In genomic region chr7:105751491-105752433, GRCm38 (mm10) we compare ENCODE assay signal across 8 mouse cellular contexts. TPM values are rescaled to one million over a fixed set of nuclear protein-coding genes. Genes with fewer than 3 reads are reported as not detected.
DNase-seq lines count a peak whose midpoint lies in the region; ATAC-seq and TF ChIP-seq lines count a peak whose summit lies in the region.

Gene Tpp1, minus strand, starts transcription at chr7:105752235.

- TF ChIP-seq POLR2A in cortical plate, adult 2 months (IDR thresholded peaks at IDR 0.05; ENCODE audit: extremely low read depth, insufficient read depth, low read length), result peak; percentile 51; the same call in 1 of the 2 replicates

- DNase-seq in gastrocnemius, postnatal 10 days, result peak; percentile 78
- DNase-seq in induced T-regulatory cell, adult 2 months (ENCODE audit: low read depth), result peak; percentile 97
- DNase-seq in left cerebral cortex, adult 9 months (ENCODE audit: low spot score in 2 of 2), result peak; percentile 94 to 98
- DNase-seq in right cerebral cortex, postnatal 14 days, result peak; percentile 83
- DNase-seq in urinary bladder, postnatal 36 days (ENCODE audit: low spot score in 2 of 2), result peak; percentile 89 to 91

- H3K27ac ChIP-seq in cortical plate, adult 2 months (ENCODE audit: insufficient read depth, low read length), result no peak within 1 kb of the TSS

- ATAC-seq in activated CD4-positive, CD25-positive, alpha-beta regulatory T cell, adult 4 months, result peak; percentile 100
- peak; percentile 95 for ATAC-seq in megakaryocyte progenitor cell, adult 5-6 weeks (replicated peaks; ENCODE audit: poor library complexity)

- peak within 1 kb of the TSS; percentile 46 for H3K4me3 ChIP-seq in cortical plate, adult 2 months (ENCODE audit: insufficient read depth, low read length)

- peaks cover 3% of the 10 kb centered on the region; the same call in 1 of the 2 replicates for H3K4me1 ChIP-seq in cortical plate, adult 2 months (ENCODE audit: control insufficient read depth, insufficient read depth, low read length)

- TF ChIP-seq CTCF in cortical plate, adult 2 months (IDR thresholded peaks at IDR 0.05; ENCODE audit: extremely low read depth, insufficient read depth, low read length), result no peak

RNA-seq across cellular contexts. Expression of gene Tpp1, which starts in this region (rescaled TPM):
- polyA plus RNA-seq in activated CD4-positive, CD25-positive, alpha-beta regulatory T cell, adult 4 months (2017; shearing (Covaris generic)), result 100 to 1,000 TPM in 1 of 2 experiments, 10 to 100 TPM in 1; 86.2 to 106 TPM
- 92.3 and 93.2 TPM in 2 replicates for polyA plus RNA-seq in cortical plate, adult 2 months (2012; rRNA removed)
- total RNA-seq in gastrocnemius, postnatal 10 days (2021), result 10 to 100 TPM; 29.5 to 30.0 TPM
- 64.8 and 73.5 TPM in 2 replicates for total RNA-seq in megakaryocyte progenitor cell, adult 5-6 weeks (2015)
- total RNA-seq in megakaryocyte progenitor cell, adult 5-6 weeks (2017), result 14.3 and 22.2 TPM in 2 replicates
